Mouse (Mus musculus) cortical plate, adult 2 months (tissue): ENCODE data around the gene Coro1b. TPM values are rescaled to one million over a fixed set of nuclear protein-coding genes. Genes with fewer than 3 reads are reported as not detected.
A peak's percentile ranks its signal among the peaks of the same experiment; 100 is the strongest.
"Not testable (repeated sequence)": the region's sequence is repeated elsewhere in the genome, so short reads cannot be mapped to it uniquely, and the experiment has no call there.

Source experiments
- H3K27ac ChIP-seq: fragments of 200-500 bp; 2 replicates; pipeline ENCODE4 v1.5.1; 2012; ENCODE audit warnings: low read length, control low read depth, inconsistent platforms; ENCODE audit not compliant: insufficient read depth
- H3K4me1 ChIP-seq: fragments of 200-500 bp; 2 replicates; pipeline ENCODE4 v1.6.1; 2011; ENCODE audit warnings: low read length; ENCODE audit not compliant: control insufficient read depth, insufficient read depth
- H3K4me3 ChIP-seq: fragments of 200-500 bp; 2 replicates; pipeline ENCODE4 v1.5.1; 2011; ENCODE audit warnings: mild to moderate bottlenecking, low read length, control low read depth; ENCODE audit not compliant: insufficient read depth
- CTCF ChIP-seq: fragments of 200-500 bp; IDR thresholded peaks from 2 replicates; pipeline ENCODE4 v1.5.1; 2011; ENCODE audit warnings: mild to moderate bottlenecking, control low read depth, low read length; ENCODE audit not compliant: insufficient read depth; ENCODE audit errors: extremely low read depth
- POLR2A ChIP-seq: fragments of 200-500 bp; IDR thresholded peaks from 2 replicates; pipeline ENCODE4 v1.6.1; 2011; ENCODE audit warnings: mild to moderate bottlenecking, low read length, control low read depth; ENCODE audit not compliant: insufficient read depth; ENCODE audit errors: extremely low read depth
- polyA plus RNA-seq: library from polyadenylated mRNA; depleted of rRNA; stranded (reverse); fragments of >200 nt; gene quantifications from 2 replicates; pipeline ENCODE4 v1.2.3, GENCODE M21; 2012

The Coro1b gene
- polyA plus RNA-seq, 1 experiment = 207 TPM

- no peak overlapping the region for H3K4me3 ChIP-seq
- no peak overlapping the region for H3K27ac ChIP-seq
- TF ChIP-seq CTCF (no peak), POLR2A (no peak)
- peaks cover 5% of the 10 kb centered on the region for H3K4me1 ChIP-seq
Observed at GRCm38 (mm10) chr19:4118350-4118749, 30.1 kb upstream of the Coro1b start.

- TF ChIP-seq CTCF (no peak), POLR2A (no peak)
- Histone ChIP-seq H3K4me3 (no peak overlapping the region), H3K27ac (no peak overlapping the region)
Observed at GRCm38 (mm10) chr19:4119716-4120487, 28.5 kb upstream of the Coro1b start.

GRCm38 (mm10) chr19:4120496-4120895, 27.9 kb upstream of the Coro1b start:
- Histone ChIP-seq H3K27ac (no peak overlapping the region), H3K4me1 (peaks cover 5% of the 10 kb centered on the region), H3K4me3 (no peak overlapping the region)
- TF ChIP-seq POLR2A = no peak
- TF ChIP-seq CTCF = no peak

More at GRCm38 (mm10) chr19:4119716-4120487, 28.5 kb upstream of the Coro1b start:
- peaks cover 5% of the 10 kb centered on the region for H3K4me1 ChIP-seq

GRCm38 (mm10) chr19:4121097-4121805, 27.2 kb upstream of the Coro1b start:
- peak overlapping the region; percentile 47 for H3K4me3 ChIP-seq
- TF ChIP-seq CTCF (no peak), POLR2A (peak; percentile 82)
- H3K4me1 ChIP-seq = peaks cover 5% of the 10 kb centered on the region
- H3K27ac ChIP-seq = peak overlapping the region; percentile 26

- H3K27ac ChIP-seq, H3K4me3 ChIP-seq, H3K4me1 ChIP-seq: not testable (repeated sequence)
Observed at GRCm38 (mm10) chr19:4121896-4122295, 26.5 kb upstream of the Coro1b start.

- TF ChIP-seq POLR2A (no peak), CTCF (no peak)
- no peak overlapping the region for H3K4me3 ChIP-seq
- H3K27ac ChIP-seq = no peak overlapping the region
- peaks cover 5% of the 10 kb centered on the region for H3K4me1 ChIP-seq
Observed at GRCm38 (mm10) chr19:4122411-4123370, 25.7 kb upstream of the Coro1b start.

- H3K27ac ChIP-seq = no peak overlapping the region
- no peak overlapping the region for H3K4me3 ChIP-seq
- TF ChIP-seq CTCF = no peak
- TF ChIP-seq POLR2A = no peak
- peaks cover 4% of the 10 kb centered on the region; the same call in 1 of the 2 replicates for H3K4me1 ChIP-seq
Observed at GRCm38 (mm10) chr19:4124432-4124831, 24.0 kb upstream of the Coro1b start.

- Histone ChIP-seq H3K4me3 (peak overlapping the region; percentile 91), H3K27ac (peak overlapping the region; percentile 84)
- H3K4me1 ChIP-seq = not testable (repeated sequence)
Observed at GRCm38 (mm10) chr19:4125268-4125667, 23.2 kb upstream of the Coro1b start.

GRCm38 (mm10) chr19:4125741-4126696, 22.4 kb upstream of the Coro1b start, which contains the start of gene Aip:
TSS of gene Aip (minus strand) at chr19:4125858.
- peak within 1 kb of the TSS; percentile 91 for H3K4me3 ChIP-seq
- H3K27ac ChIP-seq = peak within 1 kb of the TSS; percentile 84
- H3K4me1 ChIP-seq = no peaks in the 10 kb centered on the region
- TF ChIP-seq CTCF = peak; percentile 32; the same call in 1 of the 2 replicates
- TF ChIP-seq POLR2A = 0 out of 2 replicates have a peak, but pooled peaks have one; percentile 3
